Mouse (Mus musculus) E14TG2a.4 (cell line): Measurements from ENCODE around the gene Teddm2.

Experiments used
- CTCF ChIP-seq: conservative IDR thresholded peaks from 2 replicates; pipeline ENCODE4 v1.5.1; 2014; ENCODE audit warnings: low read length
- POU5F1 ChIP-seq: IDR thresholded peaks from 2 replicates; pipeline ENCODE4 v1.6.1; 2014; ENCODE audit warnings: low read length, borderline replicate concordance

- TF ChIP-seq POU5F1 (no peak), CTCF (no peak)
Measured at GRCm38 (mm10) chr1:153945181-153945580, 45.2 kb upstream of the Teddm2 start.
